Mouse (Mus musculus) testis, adult 2 months (tissue): ENCODE data around the gene Ctso. TPM values are rescaled to one million over a fixed set of nuclear protein-coding genes. Genes with fewer than 3 reads are reported as not detected.
A peak's percentile ranks its signal among the peaks of the same experiment; 100 is the strongest.

ENCODE experiments used
- H3K27ac ChIP-seq: fragments of 200-500 bp; 2 replicates; pipeline ENCODE4 v1.5.1; 2012; ENCODE audit warnings: low read depth, low read length; ENCODE audit not compliant: control insufficient read depth, insufficient read depth
- H3K27me3 ChIP-seq: fragments of 200-500 bp; 2 replicates; pipeline ENCODE4 v1.6.1; 2012; ENCODE audit warnings: mild to moderate bottlenecking, low read length, moderate library complexity; ENCODE audit not compliant: control insufficient read depth, insufficient read depth
- H3K36me3 ChIP-seq: fragments of 200-500 bp; 2 replicates; pipeline ENCODE4 v1.6.1; 2012; ENCODE audit warnings: mild to moderate bottlenecking, low read length; ENCODE audit not compliant: control insufficient read depth, insufficient read depth
- H3K4me1 ChIP-seq: fragments of 200-500 bp; 2 replicates; pipeline ENCODE4 v1.6.1; 2012; ENCODE audit warnings: low read length; ENCODE audit not compliant: control insufficient read depth, insufficient read depth
- H3K4me3 ChIP-seq: fragments of 200-500 bp; 2 replicates; pipeline ENCODE4 v1.5.1; 2012; ENCODE audit warnings: low read depth, mild to moderate bottlenecking, low read length, moderate library complexity, mixed read lengths; ENCODE audit not compliant: control insufficient read depth
- CTCF ChIP-seq: fragments of 200-500 bp; IDR thresholded peaks from 2 replicates; pipeline ENCODE4 v1.5.1; 2012; ENCODE audit warnings: low read depth, mild to moderate bottlenecking, inconsistent platforms, low read length, moderate library complexity; ENCODE audit not compliant: control insufficient read depth, insufficient read depth, insufficient replicate concordance
- POLR2A ChIP-seq: fragments of 200-500 bp; IDR thresholded peaks from 2 replicates; pipeline ENCODE4 v1.6.1; 2012; ENCODE audit warnings: low read depth, mild to moderate bottlenecking, inconsistent platforms, low read length, moderate library complexity; ENCODE audit not compliant: control insufficient read depth
- polyA plus RNA-seq: library from polyadenylated mRNA; depleted of rRNA; stranded (reverse); fragments of >200 nt; gene quantifications from 2 replicates; pipeline ENCODE4 v1.2.3, GENCODE M21; 2012

Ctso gene
- polyA plus RNA-seq, 1 experiment, result 4.0 TPM

- H3K4me1 ChIP-seq, result peaks cover 3% of the 10 kb centered on the region
- H3K27ac ChIP-seq, result no peak overlapping the region
- no peaks in the 10 kb centered on the region for H3K27me3 ChIP-seq
- H3K36me3 ChIP-seq, result no peaks in the 10 kb centered on the region
- TF ChIP-seq CTCF (no peak), POLR2A (no peak)
- no peak overlapping the region for H3K4me3 ChIP-seq
Measured at GRCm38 (mm10) chr3:81929073-81929472, 3.3 kb upstream of the Ctso start.

- Histone ChIP-seq H3K27me3 (no peaks in the 10 kb centered on the region), H3K4me3 (no peak overlapping the region), H3K4me1 (peaks cover 3% of the 10 kb centered on the region), H3K27ac (no peak overlapping the region), H3K36me3 (no peaks in the 10 kb centered on the region)
- TF ChIP-seq CTCF (no peak), POLR2A (no peak)
Measured at GRCm38 (mm10) chr3:81931695-81932094, 706 bp upstream of the Ctso start.

- Histone ChIP-seq H3K36me3 (no peaks in the 10 kb centered on the region), H3K27me3 (no peaks in the 10 kb centered on the region), H3K4me3 (no peak overlapping the region), H3K4me1 (peaks cover 3% of the 10 kb centered on the region), H3K27ac (0 out of 2 replicates have a peak overlapping the region, but pooled peaks have one; percentile 29)
- TF ChIP-seq CTCF, result no peak
- no peak for TF ChIP-seq POLR2A
Measured at GRCm38 (mm10) chr3:81933348-81933747, 947 bp downstream of the Ctso start.

GRCm38 (mm10) chr3:81938924-81939323, 6.5 kb downstream of the Ctso start:
- H3K27me3 ChIP-seq, result no peaks in the 10 kb centered on the region

GRCm38 (mm10) chr3:81942341-81942740, 9.9 kb downstream of the Ctso start:
- H3K27me3 ChIP-seq, result no peaks in the 10 kb centered on the region
- peaks cover 3% of the 10 kb centered on the region; the same call in 1 of the 2 replicates for H3K4me1 ChIP-seq
- H3K36me3 ChIP-seq, result no peaks in the 10 kb centered on the region
- TF ChIP-seq POLR2A (no peak), CTCF (no peak)
- H3K27ac ChIP-seq, result no peak overlapping the region
- no peak overlapping the region for H3K4me3 ChIP-seq

More at GRCm38 (mm10) chr3:81938924-81939323, 6.5 kb downstream of the Ctso start:
- Histone ChIP-seq H3K4me1 (no peaks in the 10 kb centered on the region), H3K36me3 (no peaks in the 10 kb centered on the region), H3K4me3 (no peak overlapping the region), H3K27ac (no peak overlapping the region; the same call in 1 of the 2 replicates)
- TF ChIP-seq POLR2A, result no peak
- TF ChIP-seq CTCF, result no peak

- peaks cover 3% of the 10 kb centered on the region; the same call in 1 of the 2 replicates for H3K4me1 ChIP-seq
- H3K4me3 ChIP-seq, result no peak overlapping the region
- H3K27ac ChIP-seq, result no peak overlapping the region
- no peak for TF ChIP-seq POLR2A
- TF ChIP-seq CTCF, result no peak
- no peaks in the 10 kb centered on the region for H3K27me3 ChIP-seq
- H3K36me3 ChIP-seq, result no peaks in the 10 kb centered on the region
Measured at GRCm38 (mm10) chr3:81943097-81943496, 10.7 kb downstream of the Ctso start.

- H3K27ac ChIP-seq, result no peak overlapping the region
- TF ChIP-seq POLR2A (no peak), CTCF (no peak)
- no peak overlapping the region for H3K4me3 ChIP-seq
Measured at GRCm38 (mm10) chr3:81944851-81945393, 12.5 kb downstream of the Ctso start.

More at GRCm38 (mm10) chr3:81944851-81945393, 12.5 kb downstream of the Ctso start:
- Histone ChIP-seq H3K36me3 (no peaks in the 10 kb centered on the region), H3K4me1 (peaks cover 3% of the 10 kb centered on the region; the same call in 1 of the 2 replicates), H3K27me3 (no peaks in the 10 kb centered on the region)
